Mouse (Mus musculus) embryonic facial prominence, embryonic 10.5 days (tissue): ENCODE results near the gene Med4. TPM values are rescaled to one million over a fixed set of nuclear protein-coding genes. Genes with fewer than 3 reads are reported as not detected.

Source experiments
- DNase-seq: peaks from one replicate; pipeline ENCODE4 v3.0.0-alpha.2; 2017; ENCODE audit warnings: low spot score
- H3K27ac ChIP-seq: fragments of 300-500 bp; sonication (generic); replicated peaks from 2 replicates; pipeline ENCODE4 v1.5.1; 2016; ENCODE audit warnings: mild to moderate bottlenecking
- H3K27me3 ChIP-seq: fragments of 300-500 bp; sonication (generic); replicated peaks from 2 replicates; pipeline ENCODE4 v1.6.1; 2016; ENCODE audit warnings: low read depth, mild to moderate bottlenecking; ENCODE audit not compliant: poor library complexity, severe bottlenecking
- H3K36me3 ChIP-seq: fragments of 300-500 bp; sonication (generic); replicated peaks from 2 replicates; pipeline ENCODE4 v1.6.1; 2016; ENCODE audit warnings: mild to moderate bottlenecking, moderate library complexity
- H3K4me1 ChIP-seq: fragments of 300-500 bp; sonication (generic); 2 replicates; pipeline ENCODE4 v1.6.1; 2016
- H3K4me3 ChIP-seq: fragments of 300-500 bp; sonication (generic); 2 replicates; pipeline ENCODE4 v1.5.1; 2016; ENCODE audit warnings: mild to moderate bottlenecking, moderate library complexity
- H3K9me3 ChIP-seq: fragments of 300-500 bp; sonication (generic); 2 replicates; pipeline ENCODE4 v1.6.1; 2016; ENCODE audit warnings: mild to moderate bottlenecking
- WGBS: fragments of 180-500 bp; shearing (Covaris S2); methylation state at CpG from one replicate; pipeline ENCODE4 v1.1.7; 2016; 5-methylcytosine and 5-hydroxymethylcytosine counted together
- polyA plus RNA-seq: library from polyadenylated mRNA; unstranded; fragments of >200 nt; fragmentation: Nextera tagmentation; extraction: Ambion mirVana; gene quantifications from 2 replicates; pipeline ENCODE4 v1.2.1, GENCODE M21; 2016

Med4 gene
- 118 and 122 TPM in 2 replicates for polyA plus RNA-seq

DNA sequence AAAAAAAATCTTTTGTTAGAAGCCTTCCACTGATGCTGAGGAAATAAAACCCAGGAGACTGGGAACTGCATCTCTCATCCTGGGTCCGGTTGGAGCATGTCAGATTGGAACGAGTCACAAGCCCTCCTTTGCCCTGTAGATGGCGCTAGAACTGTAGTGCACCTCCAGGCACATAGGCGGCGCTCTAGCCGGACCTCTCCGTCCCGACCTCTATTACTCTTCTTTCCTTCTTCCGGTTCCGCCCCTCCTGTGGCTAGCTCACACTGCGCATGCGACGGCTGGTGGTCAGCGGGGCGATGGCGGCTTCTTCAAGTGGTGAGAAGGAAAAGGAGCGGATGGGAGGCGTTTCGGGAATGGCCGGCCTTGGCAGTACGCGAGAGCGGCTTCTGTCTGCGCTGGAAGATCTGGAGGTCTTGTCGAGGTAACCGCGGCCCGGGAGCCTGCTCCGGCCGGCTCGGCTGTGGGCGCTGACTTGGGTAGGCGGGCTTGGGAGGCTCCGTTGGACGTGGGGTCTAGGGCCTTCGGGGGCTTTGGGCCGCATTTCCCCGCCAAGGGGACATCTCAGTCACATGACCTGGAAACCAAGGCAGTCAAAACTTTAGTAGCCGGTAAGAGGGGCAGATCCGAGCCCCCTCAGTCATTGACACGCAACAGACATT, at the start of gene Med4:
Med4 (plus strand) TSS at position 261 of the 659 bp plus-strand sequence.
- no peaks in the 10 kb centered on the region for H3K9me3 ChIP-seq
- H3K27me3 ChIP-seq, result no peaks in the 10 kb centered on the region
- H3K4me3 ChIP-seq, result peak within 1 kb of the TSS; percentile 73
- peaks cover 27% of the 10 kb centered on the region for H3K36me3 ChIP-seq
- WGBS, result under 1% methylated on average over 41 of the region's 41 CpGs
- DNase-seq, result peak; percentile 95
- peaks cover 9% of the 10 kb centered on the region for H3K4me1 ChIP-seq
- H3K27ac ChIP-seq, result peak within 1 kb of the TSS; percentile 89

DNA sequence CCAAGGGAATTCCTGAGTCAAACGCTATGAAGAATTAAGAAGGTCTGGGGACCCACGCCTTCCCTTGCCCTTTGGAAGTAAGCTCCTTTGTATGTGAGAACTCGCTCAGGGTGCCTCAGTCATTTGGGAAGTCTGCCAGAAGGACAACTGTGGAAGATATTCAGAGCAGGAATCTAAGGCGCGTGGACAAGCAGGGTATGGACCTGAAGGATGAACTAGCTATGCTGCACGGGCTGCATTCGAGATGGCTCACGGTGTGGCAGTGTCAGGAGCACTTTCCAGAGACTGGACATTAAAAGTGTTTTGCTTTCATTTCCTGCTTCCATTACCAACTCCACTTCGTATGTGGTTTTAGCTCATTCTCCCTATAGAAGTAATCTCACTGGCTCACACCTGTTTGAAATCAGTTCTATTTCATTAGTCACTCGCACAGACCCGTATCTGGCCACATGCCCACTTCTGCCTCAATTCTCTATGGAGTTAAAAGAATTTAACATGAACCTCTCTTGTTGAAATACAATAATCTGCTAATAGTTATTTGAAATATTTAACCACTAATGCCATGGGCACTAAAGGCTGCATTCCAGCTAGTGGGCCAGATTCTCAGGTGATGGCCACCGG, 49.2 kb upstream of the Med4 start:
- H3K9me3 ChIP-seq, result no peaks in the 10 kb centered on the region
- no peaks in the 10 kb centered on the region for H3K36me3 ChIP-seq
- no peak overlapping the region for H3K27ac ChIP-seq
- no peaks in the 10 kb centered on the region for H3K4me1 ChIP-seq
- DNase-seq, result no peak
- no peaks in the 10 kb centered on the region for H3K27me3 ChIP-seq
- WGBS, result 81% methylated on average over 12 of the region's 12 CpGs
- no peak overlapping the region for H3K4me3 ChIP-seq

DNA sequence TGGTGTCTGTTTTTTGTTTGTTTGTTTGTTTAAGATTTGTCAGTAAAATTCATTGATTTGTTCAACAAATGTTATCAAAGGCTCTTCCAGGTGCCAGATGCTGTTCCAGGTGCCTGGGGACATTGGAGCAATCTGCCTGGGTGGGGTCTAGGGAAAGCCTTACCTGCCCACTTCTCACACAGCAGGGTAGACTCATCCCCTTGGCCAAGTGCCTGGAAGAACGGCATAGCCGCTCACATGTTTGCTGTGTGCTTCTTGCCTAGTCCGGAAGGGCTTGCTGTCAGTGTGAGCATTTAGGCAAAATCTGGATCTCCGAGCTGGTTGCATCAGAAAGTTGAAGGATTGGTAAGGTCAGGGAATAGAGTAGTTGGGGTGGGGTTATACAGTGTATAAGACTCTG, 47.6 kb upstream of the Med4 start:
- H3K27me3 ChIP-seq, result no peaks in the 10 kb centered on the region
- no peak overlapping the region for H3K27ac ChIP-seq
- WGBS, result 89% methylated on average over 4 of the region's 4 CpGs
- no peak overlapping the region for H3K4me3 ChIP-seq
- DNase-seq, result no peak
- H3K36me3 ChIP-seq, result no peaks in the 10 kb centered on the region
- no peaks in the 10 kb centered on the region for H3K4me1 ChIP-seq
- no peaks in the 10 kb centered on the region for H3K9me3 ChIP-seq

DNA sequence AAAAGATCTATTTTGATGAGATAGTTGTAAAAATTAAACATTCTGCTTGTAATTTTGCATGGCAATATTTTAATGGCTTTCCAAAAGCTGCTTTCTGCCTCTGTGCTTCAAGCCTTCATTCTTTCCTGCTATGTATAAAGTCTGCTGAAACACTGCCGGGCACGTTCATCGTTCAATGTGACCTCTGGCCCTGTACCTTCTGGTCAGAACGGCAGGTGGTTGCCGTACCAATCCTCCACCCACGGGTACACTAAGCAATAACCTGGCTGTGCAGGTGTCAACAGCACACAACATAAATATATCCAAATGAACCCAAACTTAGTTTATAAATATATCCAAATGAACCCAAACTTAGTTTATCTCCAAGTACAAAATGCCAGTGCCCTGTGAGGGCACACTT, 42.1 kb upstream of the Med4 start:
- Histone ChIP-seq H3K27ac (no peak overlapping the region), H3K27me3 (no peaks in the 10 kb centered on the region), H3K4me1 (peaks cover 4% of the 10 kb centered on the region; the same call in 1 of the 2 replicates), H3K9me3 (no peaks in the 10 kb centered on the region), H3K36me3 (no peaks in the 10 kb centered on the region), H3K4me3 (no peak overlapping the region)
- no peak for DNase-seq
- WGBS, result 89% methylated on average over 6 of the region's 6 CpGs

DNA sequence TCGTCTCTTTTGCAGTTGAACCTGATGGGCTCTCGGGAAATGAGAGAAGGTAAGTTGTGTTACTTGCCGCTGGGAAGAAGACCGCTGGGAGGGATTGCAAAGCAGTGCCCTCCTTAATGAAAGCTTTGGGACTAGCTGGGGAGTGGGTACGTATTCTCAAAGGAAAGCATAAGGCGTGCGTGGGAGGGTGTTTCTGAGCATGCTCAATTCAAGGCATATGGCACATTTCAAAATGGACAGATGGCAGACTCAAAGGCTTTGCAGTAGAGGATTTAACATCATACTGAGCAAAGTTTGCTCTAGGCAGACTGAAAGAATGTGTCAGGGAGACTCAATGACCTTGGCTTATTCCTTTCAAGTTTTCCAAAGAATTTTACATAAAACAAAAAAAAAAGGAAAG, 40.3 kb upstream of the Med4 start:
- H3K4me3 ChIP-seq, result no peak overlapping the region
- WGBS, result 85% methylated on average over 7 of the region's 7 CpGs
- no peak overlapping the region for H3K27ac ChIP-seq
- H3K9me3 ChIP-seq, result no peaks in the 10 kb centered on the region
- peaks cover 8% of the 10 kb centered on the region; the same call in 1 of the 2 replicates for H3K4me1 ChIP-seq
- no peaks in the 10 kb centered on the region for H3K36me3 ChIP-seq
- H3K27me3 ChIP-seq, result no peaks in the 10 kb centered on the region
- DNase-seq, result no peak

DNA sequence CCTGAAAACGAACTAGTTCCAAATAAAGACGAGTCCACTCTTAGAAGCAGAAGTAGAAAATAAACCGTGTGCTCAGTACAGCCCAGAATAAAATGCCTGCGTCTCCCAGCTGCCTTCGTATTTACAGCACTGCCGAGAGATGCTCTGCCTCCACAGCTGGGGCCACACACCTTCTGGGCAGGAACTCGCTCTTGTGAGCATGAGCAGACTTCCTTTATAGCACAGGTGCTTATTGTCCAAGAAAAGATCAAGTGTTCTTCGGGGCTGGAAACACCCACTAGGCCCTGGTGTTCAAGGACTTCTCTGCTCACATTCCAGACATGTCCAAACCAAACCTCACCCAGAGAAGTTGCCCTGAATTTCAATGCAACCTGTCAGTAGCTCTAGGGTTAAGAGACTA, 39.2 kb upstream of the Med4 start:
- no peak overlapping the region for H3K4me3 ChIP-seq
- H3K36me3 ChIP-seq, result no peaks in the 10 kb centered on the region
- 82% methylated on average over 8 of the region's 8 CpGs for WGBS
- no peak overlapping the region for H3K27ac ChIP-seq
- peaks cover 9% of the 10 kb centered on the region; the same call in 1 of the 2 replicates for H3K4me1 ChIP-seq
- no peak for DNase-seq
- H3K27me3 ChIP-seq, result no peaks in the 10 kb centered on the region
- H3K9me3 ChIP-seq, result no peaks in the 10 kb centered on the region

DNA sequence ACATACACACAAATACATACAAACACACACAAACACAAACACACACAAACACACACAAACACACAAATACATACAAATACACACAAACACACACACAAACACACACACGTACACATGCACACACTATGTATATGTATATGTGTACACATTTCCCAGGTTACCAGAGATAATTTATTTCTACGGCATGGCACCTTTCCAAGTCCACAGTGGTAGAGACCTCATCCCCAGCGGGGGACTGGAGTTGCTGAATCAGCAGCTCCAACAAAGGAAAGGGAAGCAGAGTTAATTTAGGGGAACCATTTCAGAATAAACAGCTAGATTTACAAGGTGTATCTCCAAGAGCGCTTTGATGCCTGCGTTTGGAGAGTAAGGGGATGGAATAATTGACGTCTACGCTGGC, 37.6 kb upstream of the Med4 start:
- Histone ChIP-seq H3K27me3 (no peaks in the 10 kb centered on the region), H3K4me3 (no peak overlapping the region), H3K9me3 (no peaks in the 10 kb centered on the region; the same call in 1 of the 2 replicates), H3K4me1 (peaks cover 9% of the 10 kb centered on the region; the same call in 1 of the 2 replicates), H3K27ac (no peak overlapping the region), H3K36me3 (no peaks in the 10 kb centered on the region)
- no peak for DNase-seq
- 77% methylated on average over 7 of the region's 7 CpGs for WGBS

DNA sequence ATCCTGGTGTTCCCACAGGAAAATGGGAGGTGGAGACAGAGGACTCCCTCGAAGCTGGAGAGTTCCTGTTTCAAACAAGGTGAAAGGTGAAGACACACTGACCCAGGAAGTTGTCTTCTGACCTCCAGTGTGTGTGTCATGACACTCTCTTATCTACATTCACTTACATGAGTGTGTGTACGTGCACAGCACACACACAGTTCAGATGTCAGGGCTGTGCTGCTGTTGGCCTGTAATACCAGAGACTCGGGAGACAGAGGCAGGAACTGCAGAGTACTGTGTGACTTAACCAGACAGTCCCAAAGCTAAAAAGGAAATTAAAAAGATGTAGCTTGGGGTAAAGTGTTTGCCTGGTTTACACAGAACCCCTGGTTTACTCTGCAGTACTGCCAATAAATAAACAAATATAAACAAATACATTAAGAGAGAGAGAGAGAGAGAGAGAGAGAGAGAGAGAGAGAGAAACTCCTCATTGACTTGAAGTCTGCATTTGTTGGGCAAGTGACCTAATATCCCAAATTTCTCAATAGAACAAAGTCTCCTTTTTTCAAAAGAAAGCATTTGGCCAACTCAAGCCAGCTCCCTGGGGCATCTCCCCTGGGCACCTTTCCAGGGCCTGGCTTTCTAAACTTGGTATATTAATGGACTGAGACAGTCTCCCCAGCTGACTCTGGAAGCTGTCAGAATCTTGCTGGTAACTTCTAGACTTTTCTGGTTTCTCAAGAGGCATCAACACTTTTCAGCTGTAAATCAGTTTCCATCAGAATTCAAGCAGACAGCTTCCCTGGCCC, 36.0 kb upstream of the Med4 start:
- no peak for DNase-seq
- Histone ChIP-seq H3K27ac (no peak overlapping the region), H3K4me3 (no peak overlapping the region), H3K27me3 (no peaks in the 10 kb centered on the region), H3K36me3 (no peaks in the 10 kb centered on the region), H3K9me3 (no peaks in the 10 kb centered on the region; the same call in 1 of the 2 replicates), H3K4me1 (peaks cover 9% of the 10 kb centered on the region; the same call in 1 of the 2 replicates)
- 39% methylated on average over 3 of the region's 3 CpGs for WGBS

DNA sequence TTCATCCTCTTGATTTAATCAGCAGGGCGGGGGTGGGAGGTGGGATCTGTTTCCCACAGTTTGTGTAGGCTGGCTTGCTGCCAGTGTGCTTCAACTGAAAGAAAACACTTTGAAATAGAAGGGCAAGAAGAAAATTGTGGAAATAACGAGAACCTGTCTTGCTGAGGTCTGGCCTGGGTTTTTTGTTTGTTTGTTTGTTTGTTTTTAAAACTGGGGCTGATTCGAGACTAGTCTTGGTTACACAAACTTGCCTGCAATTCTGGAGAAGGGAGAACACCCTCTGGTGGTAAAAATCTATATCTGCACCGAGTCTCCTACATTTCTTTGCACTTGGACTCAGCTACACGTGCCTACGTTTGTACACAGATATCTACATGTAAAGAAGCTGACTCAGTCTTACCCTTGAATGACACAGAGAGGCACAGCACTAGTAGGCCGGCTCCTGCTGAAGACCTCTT, 35.2 kb upstream of the Med4 start:
- H3K9me3 ChIP-seq, result no peaks in the 10 kb centered on the region; the same call in 1 of the 2 replicates
- no peak overlapping the region for H3K27ac ChIP-seq
- 33% methylated on average over 7 of the region's 7 CpGs for WGBS
- no peak for DNase-seq
- no peaks in the 10 kb centered on the region for H3K27me3 ChIP-seq
- H3K4me3 ChIP-seq, result no peak overlapping the region
- H3K36me3 ChIP-seq, result no peaks in the 10 kb centered on the region
- H3K4me1 ChIP-seq, result peaks cover 9% of the 10 kb centered on the region; the same call in 1 of the 2 replicates

DNA sequence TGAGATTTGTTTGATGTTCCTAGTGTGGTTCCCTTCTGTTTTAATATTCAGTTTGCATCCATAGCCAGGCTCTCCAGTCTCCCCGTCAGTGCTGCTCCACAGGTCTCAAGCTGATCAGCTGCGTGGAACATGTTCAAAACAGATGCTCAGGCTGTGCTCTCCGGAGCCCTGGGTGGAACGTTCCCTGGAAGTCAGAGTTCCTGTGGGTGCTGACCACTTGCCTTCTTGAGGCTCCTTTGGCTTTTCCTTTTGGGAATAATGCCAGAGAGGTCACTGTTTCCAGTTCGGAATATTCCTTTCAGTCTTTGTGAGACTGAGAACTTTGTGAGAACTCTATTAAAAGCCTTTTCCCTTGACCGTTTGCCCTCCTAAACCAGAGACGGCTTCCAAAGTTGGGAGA, 34.3 kb upstream of the Med4 start:
- no peak for DNase-seq
- Histone ChIP-seq H3K4me3 (no peak overlapping the region), H3K36me3 (no peaks in the 10 kb centered on the region), H3K9me3 (no peaks in the 10 kb centered on the region; the same call in 1 of the 2 replicates), H3K27me3 (no peaks in the 10 kb centered on the region), H3K4me1 (peaks cover 9% of the 10 kb centered on the region; the same call in 1 of the 2 replicates), H3K27ac (0 out of 2 replicates have a peak overlapping the region, but pooled peaks have one; percentile 25)
- 87% methylated on average over 7 of the region's 7 CpGs for WGBS

DNA sequence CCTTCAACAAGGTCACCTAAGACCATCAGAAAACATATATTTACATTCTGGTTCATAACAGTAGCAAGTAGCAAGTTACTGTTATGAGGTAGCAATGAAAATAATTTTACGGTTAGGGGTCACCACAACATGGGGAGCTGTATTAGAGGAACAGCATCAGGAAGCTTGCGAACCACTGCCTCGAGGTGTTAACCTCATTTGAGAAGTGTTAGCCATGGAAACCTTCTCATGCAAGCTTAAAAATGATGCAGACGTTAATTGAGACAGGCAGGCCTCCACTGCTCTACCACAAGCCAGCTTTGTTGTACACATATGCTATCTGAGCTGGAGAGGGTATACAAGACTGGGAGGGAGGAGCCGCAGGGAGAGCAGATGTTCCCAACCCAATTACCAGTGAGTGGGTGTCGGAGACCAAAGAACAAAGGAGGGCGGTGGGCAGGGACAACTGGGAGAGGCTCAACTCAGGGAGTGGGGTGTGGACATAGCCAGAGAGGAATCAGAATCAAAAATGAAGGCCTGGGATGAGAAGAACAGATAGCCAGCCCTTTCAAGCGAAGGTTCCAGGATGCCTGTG, 33.4 kb upstream of the Med4 start:
- no peak for DNase-seq
- H3K27ac ChIP-seq, result no peak overlapping the region
- H3K4me3 ChIP-seq, result no peak overlapping the region
- no peaks in the 10 kb centered on the region for H3K36me3 ChIP-seq
- H3K9me3 ChIP-seq, result no peaks in the 10 kb centered on the region; the same call in 1 of the 2 replicates
- WGBS, result 79% methylated on average over 8 of the region's 8 CpGs
- no peaks in the 10 kb centered on the region for H3K27me3 ChIP-seq
- H3K4me1 ChIP-seq, result peaks cover 11% of the 10 kb centered on the region; the same call in 1 of the 2 replicates

DNA sequence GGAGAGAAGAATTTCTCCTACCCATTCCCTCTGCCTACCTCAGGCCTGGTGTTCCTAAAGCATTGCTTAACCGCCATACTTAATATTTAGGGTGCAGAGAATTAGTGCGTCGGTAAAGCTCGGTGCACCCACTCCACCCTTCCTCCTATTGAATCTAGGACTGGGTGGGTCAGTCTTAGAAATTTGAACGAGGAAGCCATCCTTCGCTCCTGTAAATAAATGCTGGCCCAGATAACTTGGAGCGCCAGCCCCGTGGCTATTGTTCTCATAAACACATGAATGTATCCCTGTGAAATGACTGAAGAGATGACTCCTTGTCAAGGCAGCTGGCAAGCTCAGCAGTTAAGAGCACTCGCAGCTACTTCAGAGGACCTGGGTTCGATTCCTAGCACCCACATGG, 32.7 kb upstream of the Med4 start:
- H3K9me3 ChIP-seq, result no peaks in the 10 kb centered on the region; the same call in 1 of the 2 replicates
- no peak overlapping the region for H3K4me3 ChIP-seq
- no peaks in the 10 kb centered on the region for H3K36me3 ChIP-seq
- H3K4me1 ChIP-seq, result peaks cover 15% of the 10 kb centered on the region; the same call in 1 of the 2 replicates
- H3K27me3 ChIP-seq, result no peaks in the 10 kb centered on the region
- H3K27ac ChIP-seq, result no peak overlapping the region
- DNase-seq, result no peak
- 93% methylated on average over 10 of the region's 10 CpGs for WGBS
